Mouse (Mus musculus) neural tube, embryonic 11.5 days (tissue): Measurements from ENCODE around the gene Zfp692. TPM values are rescaled to one million over a fixed set of nuclear protein-coding genes. Genes with fewer than 3 reads are reported as not detected.

Source experiments
- ATAC-seq: fragments of 200-750 bp; cut with Nextera tagmentation; 2 replicates; pipeline ENCODE4 v1.8.0; 2017; ENCODE audit warnings: moderate number of reproducible peaks, mild to moderate bottlenecking, moderate TSS enrichment, moderate library complexity; ENCODE audit not compliant: insufficient read depth, low FRiP score, low TSS enrichment
- DNase-seq: peaks from one replicate; pipeline ENCODE4 v3.0.0-alpha.2; 2015; ENCODE audit warnings: low spot score
- H3K27ac ChIP-seq: fragments of 300-500 bp; sonication (generic); 2 replicates; pipeline ENCODE4 v1.5.1; 2014; ENCODE audit warnings: low read depth, mild to moderate bottlenecking, low read length
- H3K27me3 ChIP-seq: fragments of 300-500 bp; sonication (generic); 2 replicates; pipeline ENCODE4 v1.6.1; 2014; ENCODE audit warnings: mild to moderate bottlenecking, low read length, mixed read lengths; ENCODE audit not compliant: control insufficient read depth, insufficient read depth
- H3K36me3 ChIP-seq: fragments of 300-500 bp; sonication (generic); 2 replicates; pipeline ENCODE4 v1.6.1; 2014; ENCODE audit warnings: mild to moderate bottlenecking, low read length, moderate library complexity, mixed read lengths; ENCODE audit not compliant: control insufficient read depth, insufficient read depth
- H3K4me1 ChIP-seq: fragments of 300-500 bp; sonication (generic); 2 replicates; pipeline ENCODE4 v1.6.1; 2014; ENCODE audit warnings: low read length, mixed read lengths; ENCODE audit not compliant: control insufficient read depth, insufficient read depth
- H3K4me2 ChIP-seq: fragments of 300-500 bp; sonication (generic); 2 replicates; pipeline ENCODE4 v1.6.1; 2014; ENCODE audit warnings: low read depth, mild to moderate bottlenecking, moderate library complexity
- H3K4me3 ChIP-seq: fragments of 300-500 bp; sonication (generic); 2 replicates; pipeline ENCODE4 v1.5.1; 2014; ENCODE audit warnings: low read depth, low read length
- H3K9ac ChIP-seq: fragments of 300-500 bp; sonication (generic); 2 replicates; pipeline ENCODE4 v1.6.1; 2014; ENCODE audit warnings: mild to moderate bottlenecking, low read length
- H3K9me3 ChIP-seq: fragments of 300-500 bp; sonication (generic); 2 replicates; pipeline ENCODE4 v1.6.1; 2016; ENCODE audit warnings: low read length; ENCODE audit not compliant: control insufficient read depth
- WGBS: fragments of 180-500 bp; shearing (Covaris S2); extraction: QIAGEN DNeasy Blood & Tissue Kit; methylation state at CpG from one replicate; pipeline ENCODE4 v1.1.7; 2014; 5-methylcytosine and 5-hydroxymethylcytosine counted together
- polyA plus RNA-seq: library from polyadenylated mRNA; unstranded; fragments of >200 nt; fragmentation: Nextera tagmentation; extraction: Ambion mirVana; gene quantifications from 2 replicates; pipeline ENCODE4 v1.2.1, GENCODE M21; 2014

Zfp692 gene
- 15.0 and 17.1 TPM in 2 replicates for polyA plus RNA-seq

- Histone ChIP-seq H3K9me3 (no peaks in the 10 kb centered on the region), H3K9ac (peak within 1 kb of the TSS; percentile 80), H3K36me3 (peaks cover 3% of the 10 kb centered on the region), H3K4me2 (peak within 1 kb of the TSS; percentile 81), H3K4me1 (peaks cover 15% of the 10 kb centered on the region), H3K4me3 (peak within 1 kb of the TSS; percentile 46), H3K27me3 (no peaks in the 10 kb centered on the region), H3K27ac (0 out of 2 replicates have a peak within 1 kb of the TSS, but pooled peaks have one; percentile 44)
- WGBS: under 1% methylated on average over 34 of the region's 34 CpGs
- ATAC-seq: peak; percentile 72
- peak; percentile 96 for DNase-seq
Measured at GRCm38 (mm10) chr11:58306860-58307308, at the start of gene Zfp692. Zfp692 (plus strand) TSS chr11:58307069.

DNA sequence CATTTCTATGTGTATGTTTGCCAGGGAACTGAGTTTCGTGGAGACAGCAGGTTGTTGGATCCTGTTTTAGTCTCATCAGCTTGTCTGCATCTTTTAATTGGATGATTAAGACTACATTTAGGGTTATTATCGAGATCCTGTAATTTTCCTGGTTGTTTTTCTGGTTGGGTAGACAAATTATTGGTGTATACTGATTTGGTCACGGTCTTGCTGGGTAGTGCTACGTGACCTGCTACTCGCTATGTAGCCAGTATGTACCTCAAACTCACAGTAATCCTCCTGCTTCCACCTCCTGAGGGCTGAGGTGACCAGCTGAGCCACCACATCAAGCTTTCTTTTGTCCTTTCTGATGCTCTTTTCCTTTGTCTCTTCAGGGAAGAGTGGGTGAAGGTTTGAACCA lies 49.1 kb upstream of the Zfp692 start:
- Histone ChIP-seq H3K36me3 (no peaks in the 10 kb centered on the region), H3K4me3 (no peak overlapping the region), H3K9ac (no peak overlapping the region), H3K4me1 (no peaks in the 10 kb centered on the region), H3K27ac (no peak overlapping the region), H3K9me3 (no peaks in the 10 kb centered on the region), H3K4me2 (no peak overlapping the region), H3K27me3 (no peaks in the 10 kb centered on the region)
- 80% methylated on average over 5 of the region's 5 CpGs for WGBS
- DNase-seq (no peak), ATAC-seq (no peak)

- Histone ChIP-seq H3K9ac (no peak overlapping the region), H3K4me3 (no peak overlapping the region), H3K27ac (no peak overlapping the region), H3K9me3 (no peaks in the 10 kb centered on the region), H3K27me3 (no peaks in the 10 kb centered on the region), H3K4me1 (no peaks in the 10 kb centered on the region), H3K4me2 (no peak overlapping the region), H3K36me3 (no peaks in the 10 kb centered on the region)
- 91% methylated on average over 4 of the region's 4 CpGs for WGBS
- DNase-seq (no peak), ATAC-seq (no peak)
Measured at GRCm38 (mm10) chr11:58260156-58260555, 46.7 kb upstream of the Zfp692 start.

- no peak overlapping the region for H3K4me2 ChIP-seq
- no peaks in the 10 kb centered on the region for H3K27me3 ChIP-seq
- no peak for ATAC-seq
- H3K36me3 ChIP-seq: no peaks in the 10 kb centered on the region
- DNase-seq: no peak
- 87% methylated on average over 4 of the region's 4 CpGs for WGBS
- no peak overlapping the region for H3K27ac ChIP-seq
- H3K9me3 ChIP-seq: no peaks in the 10 kb centered on the region
- H3K4me1 ChIP-seq: no peaks in the 10 kb centered on the region
- H3K9ac ChIP-seq: no peak overlapping the region
- H3K4me3 ChIP-seq: no peak overlapping the region
Measured at GRCm38 (mm10) chr11:58261826-58262225, 45.0 kb upstream of the Zfp692 start.

GRCm38 (mm10) chr11:58262336-58262735 lies 44.5 kb upstream of the Zfp692 start:
- H3K36me3 ChIP-seq: no peaks in the 10 kb centered on the region
- no peak for ATAC-seq
- no peaks in the 10 kb centered on the region for H3K4me1 ChIP-seq
- H3K27me3 ChIP-seq: no peaks in the 10 kb centered on the region
- no peak overlapping the region for H3K9ac ChIP-seq
- no peak overlapping the region for H3K27ac ChIP-seq
- H3K4me2 ChIP-seq: no peak overlapping the region
- WGBS: 90% methylated on average over 3 of the region's 3 CpGs
- H3K4me3 ChIP-seq: no peak overlapping the region
- DNase-seq: no peak
- no peaks in the 10 kb centered on the region for H3K9me3 ChIP-seq

DNA sequence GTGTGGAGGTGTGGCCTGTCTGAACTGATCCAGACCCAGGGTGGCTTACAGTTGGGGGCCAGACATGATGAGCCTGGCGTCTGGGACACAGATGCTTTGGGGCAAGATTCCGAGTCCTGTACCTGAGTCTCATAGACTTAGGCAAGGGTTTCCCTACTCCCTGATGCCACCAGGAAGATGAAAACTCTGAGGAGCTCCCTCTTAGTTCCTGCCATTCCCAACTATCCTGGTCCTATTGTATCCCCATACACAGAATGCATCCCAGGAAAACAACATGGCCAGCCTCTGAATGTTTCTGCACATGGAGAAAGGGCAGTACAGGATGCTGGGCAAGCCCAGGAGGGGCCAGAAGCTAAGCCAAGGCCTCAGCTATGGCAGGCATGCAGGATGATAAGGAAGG lies 43.4 kb upstream of the Zfp692 start:
- DNase-seq: no peak
- no peak overlapping the region for H3K27ac ChIP-seq
- ATAC-seq: no peak

DNA sequence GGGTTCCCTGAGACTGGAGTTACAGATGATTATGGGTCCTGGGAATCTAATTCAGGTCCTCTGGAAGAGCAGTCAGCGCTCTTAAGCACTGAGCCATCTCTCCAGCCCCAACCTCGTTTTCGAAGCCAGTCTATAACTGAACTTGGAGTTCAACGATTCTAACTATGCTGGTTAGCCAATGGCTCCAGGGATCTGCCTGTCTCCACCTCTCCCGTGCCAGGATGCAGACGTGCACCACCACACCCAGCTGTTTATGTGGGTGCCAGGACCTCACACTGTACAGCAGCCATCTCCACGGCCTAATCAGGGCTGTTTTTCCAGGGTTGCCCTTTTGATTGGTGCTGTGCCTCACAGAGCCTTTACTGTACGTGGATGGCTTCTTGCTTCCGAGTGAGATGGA lies 42.3 kb upstream of the Zfp692 start:
- no peaks in the 10 kb centered on the region for H3K9me3 ChIP-seq
- no peak overlapping the region for H3K9ac ChIP-seq
- H3K36me3 ChIP-seq: no peaks in the 10 kb centered on the region
- DNase-seq (no peak), ATAC-seq (no peak)
- WGBS: 86% methylated on average over 9 of the region's 9 CpGs
- no peak overlapping the region for H3K4me3 ChIP-seq
- no peak overlapping the region for H3K4me2 ChIP-seq
- no peak overlapping the region for H3K27ac ChIP-seq
- no peaks in the 10 kb centered on the region for H3K4me1 ChIP-seq
- no peaks in the 10 kb centered on the region for H3K27me3 ChIP-seq

More for the DNA sequence above, 43.4 kb upstream of the Zfp692 start:
- Histone ChIP-seq H3K9me3 (no peaks in the 10 kb centered on the region), H3K27me3 (no peaks in the 10 kb centered on the region), H3K9ac (no peak overlapping the region), H3K4me1 (no peaks in the 10 kb centered on the region), H3K4me2 (no peak overlapping the region), H3K4me3 (no peak overlapping the region), H3K36me3 (no peaks in the 10 kb centered on the region)
- 62% methylated on average over 2 of the region's 2 CpGs for WGBS

- DNase-seq: no peak
- Histone ChIP-seq H3K4me2 (no peak overlapping the region), H3K27ac (no peak overlapping the region), H3K9ac (no peak overlapping the region), H3K4me3 (no peak overlapping the region), H3K36me3 (no peaks in the 10 kb centered on the region), H3K9me3 (no peaks in the 10 kb centered on the region), H3K4me1 (no peaks in the 10 kb centered on the region), H3K27me3 (no peaks in the 10 kb centered on the region)
- WGBS: 90% methylated on average over 3 of the region's 3 CpGs
- ATAC-seq: no peak
Measured at GRCm38 (mm10) chr11:58268285-58268684, 38.6 kb upstream of the Zfp692 start.

GRCm38 (mm10) chr11:58274572-58274971 lies 32.3 kb upstream of the Zfp692 start, which contains the start of gene 4930438A08Rik:
4930438A08Rik (plus strand) TSS chr11:58274799.
- H3K27me3 ChIP-seq: no peaks in the 10 kb centered on the region
- H3K27ac ChIP-seq: no peak within 1 kb of the TSS
- H3K9ac ChIP-seq: no peak within 1 kb of the TSS
- no peak within 1 kb of the TSS for H3K4me3 ChIP-seq
- no peak for ATAC-seq
- DNase-seq: no peak
- H3K9me3 ChIP-seq: no peaks in the 10 kb centered on the region
- no peak within 1 kb of the TSS for H3K4me2 ChIP-seq
- no peaks in the 10 kb centered on the region for H3K4me1 ChIP-seq
- 50% methylated on average over 2 of the region's 2 CpGs for WGBS
- no peaks in the 10 kb centered on the region for H3K36me3 ChIP-seq
